Mouse (Mus musculus): ENCODE data around the gene Tlr13.
"Not testable (repeated sequence)": the region's sequence is repeated elsewhere in the genome, so short reads cannot be mapped to it uniquely, and the experiment has no call there.

Tlr13 gene

DNA sequence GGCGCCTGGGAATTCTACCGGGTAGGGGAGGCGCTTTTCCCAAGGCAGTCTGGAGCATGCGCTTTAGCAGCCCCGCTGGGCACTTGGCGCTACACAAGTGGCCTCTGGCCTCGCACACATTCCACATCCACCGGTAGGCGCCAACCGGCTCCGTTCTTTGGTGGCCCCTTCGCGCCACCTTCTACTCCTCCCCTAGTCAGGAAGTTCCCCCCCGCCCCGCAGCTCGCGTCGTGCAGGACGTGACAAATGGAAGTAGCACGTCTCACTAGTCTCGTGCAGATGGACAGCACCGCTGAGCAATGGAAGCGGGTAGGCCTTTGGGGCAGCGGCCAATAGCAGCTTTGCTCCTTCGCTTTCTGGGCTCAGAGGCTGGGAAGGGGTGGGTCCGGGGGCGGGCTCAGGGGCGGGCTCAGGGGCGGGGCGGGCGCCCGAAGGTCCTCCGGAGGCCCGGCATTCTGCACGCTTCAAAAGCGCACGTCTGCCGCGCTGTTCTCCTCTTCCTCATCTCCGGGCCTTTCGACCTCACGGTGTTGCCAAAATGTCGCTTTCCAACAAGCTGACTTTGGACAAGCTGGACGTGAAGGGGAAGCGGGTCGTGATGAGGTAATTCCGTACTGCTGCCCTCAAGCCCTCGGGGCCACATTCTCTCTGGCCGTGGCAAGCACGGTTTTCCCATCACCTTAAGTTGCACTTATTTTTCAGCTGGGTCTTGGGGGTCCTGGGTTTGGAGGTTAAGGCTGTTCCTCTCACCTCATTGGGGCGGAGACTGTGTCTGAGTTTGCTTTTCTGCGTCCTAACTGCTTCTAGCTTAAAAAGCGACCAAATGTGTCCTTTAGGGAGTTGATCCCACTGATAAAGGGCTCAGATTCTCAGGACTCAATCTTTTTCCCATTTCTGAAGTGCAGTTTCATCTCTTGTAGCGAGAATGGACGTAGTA lies 44.0 kb downstream of the Tlr13 start, which contains the start of gene Pgk1:
Pgk1 (plus strand) TSS at position 388 of the 937 bp plus-strand sequence.
- DNase-seq: peak; percentile 71 to 87

DNA sequence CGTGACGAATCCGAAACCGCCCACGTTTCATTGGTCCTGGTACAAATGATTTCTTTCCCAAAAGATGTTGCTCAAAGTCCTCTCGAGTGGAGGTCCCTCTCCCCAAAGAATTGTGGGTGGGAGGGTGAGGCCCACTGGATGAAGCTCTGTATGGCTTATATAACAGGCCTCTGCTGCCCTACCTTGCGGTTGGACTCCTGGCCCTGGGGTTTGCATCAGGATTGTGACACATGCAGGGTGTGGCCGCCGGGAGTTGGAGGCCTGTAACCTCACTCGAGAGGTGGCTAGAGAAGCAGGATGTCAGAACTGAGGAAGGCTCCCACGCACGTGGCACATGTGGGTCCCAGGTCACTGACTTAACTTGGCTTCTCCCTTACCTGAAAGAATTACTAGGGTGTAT lies 44.7 kb downstream of the Tlr13 start:
- DNase-seq: peak; percentile 15 to 21

DNA sequence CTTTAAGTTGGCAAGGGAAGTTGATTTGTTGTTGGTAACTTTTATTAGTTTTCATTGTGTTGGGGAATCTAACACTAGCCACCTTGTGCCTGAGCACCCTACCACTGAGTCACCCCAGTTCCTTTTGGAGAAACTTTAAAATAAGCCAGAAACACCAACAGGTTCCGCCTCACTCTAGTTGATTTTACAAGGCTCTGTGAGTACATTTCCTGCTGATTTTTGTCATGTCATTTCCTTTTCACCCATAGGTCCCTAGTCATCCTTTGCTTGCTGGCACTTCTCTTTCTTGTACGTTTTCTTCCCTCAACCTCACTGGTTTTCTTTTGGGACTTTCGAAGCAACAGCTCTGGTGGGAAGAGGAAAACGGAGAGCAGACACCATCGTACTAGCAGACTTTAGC lies 46.4 kb downstream of the Tlr13 start:
- DNase-seq: no peak

DNA sequence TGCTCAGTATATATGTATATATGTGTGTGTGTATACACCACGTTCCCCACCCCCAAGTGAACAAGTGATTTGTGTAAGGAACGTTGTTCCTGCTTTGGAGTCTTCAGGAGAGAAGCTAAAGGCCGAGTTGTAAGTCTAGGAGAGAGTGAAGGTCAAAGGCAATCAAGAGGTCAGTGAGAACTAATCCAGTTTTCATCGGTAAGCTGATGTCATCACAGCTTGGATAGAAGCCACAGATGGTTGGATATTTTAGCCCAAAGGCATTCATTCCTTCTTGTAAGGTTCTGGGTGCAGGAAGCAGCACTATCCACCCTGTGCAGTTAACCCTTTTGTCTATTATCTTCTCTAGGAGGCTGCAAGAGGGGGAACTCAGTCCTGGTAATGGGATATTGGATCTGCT lies 47.1 kb downstream of the Tlr13 start:
- DNase-seq: no peak

DNA sequence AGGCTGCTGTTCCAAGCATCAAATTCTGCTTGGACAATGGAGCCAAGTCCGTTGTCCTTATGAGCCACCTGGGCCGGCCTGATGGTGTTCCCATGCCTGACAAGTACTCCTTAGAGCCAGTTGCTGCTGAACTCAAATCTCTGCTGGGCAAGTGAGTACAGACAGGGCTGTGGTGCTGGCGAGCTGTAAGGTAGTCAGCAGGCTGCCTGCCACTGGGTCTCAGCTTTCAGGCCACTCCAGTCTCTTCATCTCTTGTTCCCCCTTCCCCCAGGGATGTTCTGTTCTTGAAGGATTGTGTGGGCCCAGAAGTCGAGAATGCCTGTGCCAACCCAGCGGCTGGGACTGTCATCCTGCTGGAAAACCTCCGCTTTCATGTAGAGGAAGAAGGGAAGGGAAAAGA lies 51.4 kb downstream of the Tlr13 start:
- not testable (repeated sequence) for DNase-seq

DNA sequence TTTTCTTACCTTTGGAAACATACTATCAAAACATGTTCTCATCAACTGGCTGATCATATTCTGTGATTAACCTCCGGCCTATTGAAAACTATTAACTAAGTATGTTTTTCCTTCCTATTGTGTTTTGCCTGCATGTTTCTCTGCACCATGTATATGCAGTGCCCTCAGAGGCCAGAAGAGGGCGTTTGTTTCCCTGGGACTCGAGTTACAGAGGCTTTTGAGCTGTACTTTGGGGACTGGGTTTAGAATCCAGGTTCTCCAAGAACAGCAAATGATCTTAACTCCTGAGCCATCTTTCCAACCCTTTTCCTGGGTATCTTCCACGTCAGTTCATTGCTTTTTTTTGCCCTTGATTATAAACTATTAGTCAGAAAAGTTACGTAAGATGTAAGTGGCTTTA lies 54.3 kb downstream of the Tlr13 start:
- DNase-seq: peak; percentile 28 to 44

DNA sequence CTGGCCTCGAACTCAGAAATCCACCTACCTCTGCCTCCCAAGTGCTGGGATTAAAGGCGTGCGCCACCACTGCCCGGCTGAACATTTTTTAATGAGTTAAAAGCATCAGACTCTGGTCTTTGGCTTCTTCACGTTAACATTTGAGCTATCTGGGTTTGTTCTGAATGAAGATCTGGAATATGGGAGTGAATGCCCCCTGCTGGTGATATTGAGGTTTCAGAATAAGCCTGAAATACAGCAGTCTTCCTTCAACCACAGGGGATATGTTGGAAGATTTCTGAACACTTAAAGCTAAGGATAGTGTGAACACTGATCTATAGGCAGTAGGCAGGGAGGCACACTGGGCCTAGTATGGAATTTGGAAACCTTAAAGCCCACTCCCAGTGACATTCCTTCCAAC lies 55.9 kb downstream of the Tlr13 start:
- DNase-seq: peak; percentile 6 to 9

DNA sequence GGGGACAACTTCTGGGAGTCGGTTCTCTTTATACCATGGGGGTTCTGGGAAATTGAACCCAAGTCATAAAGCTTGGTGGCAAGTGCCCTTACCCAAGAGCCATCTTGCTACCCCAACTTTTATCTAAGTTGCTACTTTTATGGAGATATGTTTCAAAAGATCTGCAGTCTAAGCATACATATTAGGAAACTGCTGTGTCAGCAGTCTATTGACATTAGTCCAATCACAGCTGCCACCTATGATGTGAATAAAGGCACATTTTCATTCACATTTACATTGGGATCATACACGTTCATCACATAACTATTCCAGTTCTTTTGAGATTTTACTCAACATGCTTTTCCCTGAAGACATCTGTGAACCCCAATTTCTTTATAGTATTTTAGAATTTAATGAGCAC lies 66.1 kb downstream of the Tlr13 start:
- no peak for DNase-seq
